Mouse (Mus musculus): ENCODE measurements around the gene Igf2bp3. TPM values are rescaled to one million over a fixed set of nuclear protein-coding genes. Genes with fewer than 3 reads are reported as not detected.

Igf2bp3 gene
- total RNA-seq, 1 experiment from 2014 or later: 1.2 TPM

DNA sequence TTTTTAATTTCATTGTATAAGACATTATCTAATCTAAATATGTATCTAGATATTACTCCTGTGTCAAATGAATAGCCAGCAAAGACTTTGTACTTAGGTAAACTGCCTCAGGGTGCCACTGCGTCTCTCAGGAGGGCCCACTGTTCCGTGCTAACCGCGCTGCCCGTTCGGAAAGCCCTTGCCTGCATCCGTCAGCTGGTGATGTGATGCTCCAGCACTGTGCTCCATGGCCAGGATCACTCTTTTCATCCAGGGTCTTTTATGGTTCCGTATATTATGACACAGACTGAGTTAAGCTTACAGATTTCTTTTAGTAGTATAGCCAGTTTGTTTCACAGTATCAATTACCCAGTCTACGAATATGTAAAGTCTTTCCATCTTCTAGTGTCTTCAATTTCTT, 82.9 kb downstream of the Igf2bp3 start:
- DNase-seq: no peak

DNA sequence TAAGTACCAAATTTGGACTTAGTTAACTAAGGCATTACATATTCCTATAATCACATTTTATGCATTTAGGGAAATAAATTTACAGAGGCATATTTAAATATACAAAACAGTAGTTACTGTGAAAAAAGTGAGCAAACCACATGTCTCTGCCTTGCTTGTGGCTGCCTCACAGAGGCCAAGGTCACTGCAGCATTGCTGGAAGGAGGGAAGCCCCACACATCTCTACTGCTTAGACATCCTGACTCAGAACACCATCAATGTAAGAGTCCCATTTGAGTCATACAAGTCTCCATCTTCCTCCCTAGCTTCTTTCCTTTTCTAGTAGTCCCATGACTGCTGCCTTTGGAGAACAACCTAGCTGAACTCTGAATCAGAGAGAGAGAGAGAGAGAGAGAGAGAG, 84.4 kb downstream of the Igf2bp3 start:
- peak; percentile 14 for DNase-seq

DNA sequence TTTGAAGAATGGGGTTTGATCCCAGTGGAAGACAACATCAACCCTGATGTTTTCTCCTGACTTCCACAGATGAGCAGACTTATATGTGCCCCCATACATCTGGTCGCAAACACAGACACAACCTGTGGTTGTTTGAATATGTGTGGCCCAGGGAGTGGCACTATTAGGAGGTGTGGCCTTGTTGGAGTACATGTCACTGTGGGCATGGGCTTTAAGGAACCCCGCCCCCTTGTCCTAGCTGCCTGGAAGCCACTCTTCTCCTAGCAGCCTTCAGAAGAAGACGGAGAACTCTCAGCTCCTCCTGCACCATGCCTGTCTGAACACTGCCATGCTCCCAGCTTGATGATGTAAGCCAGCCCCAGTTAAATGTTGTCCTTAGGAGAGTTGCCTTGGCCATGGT, 94.4 kb downstream of the Igf2bp3 start:
- DNase-seq: no peak

DNA sequence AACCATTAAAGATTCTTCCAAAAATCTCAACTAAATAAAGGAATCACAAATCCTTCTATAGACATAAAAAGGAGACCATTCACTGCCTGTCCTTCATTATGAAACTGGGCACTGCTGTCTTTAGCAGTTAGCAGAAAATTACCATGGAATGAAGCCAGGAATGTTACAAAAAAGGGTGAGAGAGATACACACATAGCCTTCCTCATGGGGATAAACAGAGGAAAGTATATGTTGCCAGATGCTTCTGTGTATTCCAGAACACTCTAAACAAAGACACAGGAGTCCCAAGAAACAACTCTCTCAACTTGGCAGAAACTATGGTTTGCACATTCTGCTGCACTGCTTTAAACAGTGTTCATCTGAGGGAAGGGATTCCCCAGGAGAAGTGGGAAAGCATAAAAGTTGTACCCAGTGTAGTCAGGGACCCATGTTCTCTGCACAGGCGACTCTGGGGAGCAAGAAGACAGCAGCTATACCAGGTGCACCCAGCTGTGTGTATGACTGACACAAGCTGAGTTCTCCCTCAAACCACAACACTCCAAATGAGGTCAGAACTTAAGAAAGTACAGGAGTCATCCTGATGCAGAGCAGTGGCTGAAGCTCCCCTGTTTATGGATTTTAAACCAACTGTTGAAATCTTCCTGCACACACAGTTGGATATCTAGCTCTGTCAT, 95.2 kb downstream of the Igf2bp3 start:
- no peak for DNase-seq

DNA sequence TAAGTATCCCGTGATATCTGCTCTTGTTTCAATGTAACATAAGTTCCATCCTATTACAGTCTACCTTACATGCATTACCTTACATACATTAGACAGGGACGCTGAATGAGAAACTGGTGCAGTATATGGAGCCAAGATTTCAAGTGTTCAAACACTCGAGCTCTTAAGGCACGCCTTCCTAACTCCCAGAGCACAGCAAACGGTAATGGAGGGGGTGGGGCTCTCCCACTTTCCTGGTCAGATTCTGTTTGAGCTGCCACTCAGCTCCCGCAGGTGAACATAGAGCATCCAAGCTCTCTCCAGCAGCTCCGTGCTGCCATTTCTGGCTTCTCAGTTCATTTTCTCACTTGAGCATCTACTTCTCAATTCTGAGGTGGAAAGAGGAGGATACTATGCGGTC, 96.3 kb downstream of the Igf2bp3 start:
- DNase-seq: no peak

DNA sequence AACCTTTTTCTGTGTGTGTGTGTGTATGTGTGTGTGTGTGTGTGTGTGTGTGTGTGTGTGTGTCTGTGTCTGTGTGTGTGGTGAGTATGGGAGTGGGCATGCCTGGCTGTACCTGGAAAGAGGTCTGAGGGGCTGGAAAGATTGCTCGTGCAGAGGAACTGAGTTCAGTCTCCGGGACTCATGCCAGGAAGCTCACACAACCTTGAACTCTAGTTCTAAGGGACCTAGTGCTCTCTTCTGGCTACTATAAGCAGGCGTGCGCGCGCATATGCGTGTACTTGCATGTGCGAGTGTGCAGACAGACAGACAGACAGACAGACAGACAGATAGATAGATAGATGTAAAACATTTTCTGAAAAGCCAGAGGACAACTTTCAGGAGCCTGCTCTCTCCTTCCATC, 98.5 kb downstream of the Igf2bp3 start:
- peak; percentile 39 for DNase-seq

DNA sequence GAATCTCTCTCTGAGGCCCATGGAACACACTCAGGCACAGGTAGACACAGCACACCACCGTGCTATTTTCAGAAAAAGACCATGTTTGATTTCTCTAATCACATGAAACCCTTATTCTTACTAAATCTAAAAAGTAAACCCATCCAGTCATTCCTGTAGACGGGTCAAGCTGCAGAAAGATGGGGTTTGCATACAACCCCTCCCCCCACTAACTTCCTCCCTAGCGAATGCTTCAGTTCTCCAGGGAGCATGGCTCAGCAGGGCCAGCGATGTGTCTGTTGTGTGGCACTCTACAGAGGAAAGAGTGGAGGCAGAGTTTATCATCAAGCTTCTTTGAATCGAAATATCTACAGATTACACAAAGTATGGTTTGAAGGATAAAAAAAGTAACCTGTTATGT, 99.2 kb downstream of the Igf2bp3 start:
- DNase-seq: no peak

DNA sequence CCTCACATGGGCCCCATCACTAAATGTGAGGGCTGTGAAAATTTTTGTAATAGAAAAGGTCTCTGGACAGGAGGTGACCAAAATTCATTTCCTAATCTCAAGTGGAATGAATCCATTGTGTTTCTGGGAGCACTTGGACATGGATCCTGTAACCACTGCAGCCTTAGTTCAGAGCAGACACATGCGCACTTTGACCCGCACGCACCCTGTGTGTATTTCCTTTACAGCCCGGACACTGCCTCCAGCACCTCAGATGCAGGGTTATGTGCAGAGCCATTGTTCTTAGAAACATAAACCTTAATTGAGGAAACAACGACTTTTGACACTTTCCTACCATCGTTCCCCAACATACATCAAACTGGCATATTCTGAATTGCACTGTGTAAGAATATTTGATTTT, 100.3 kb downstream of the Igf2bp3 start:
- no peak for DNase-seq

DNA sequence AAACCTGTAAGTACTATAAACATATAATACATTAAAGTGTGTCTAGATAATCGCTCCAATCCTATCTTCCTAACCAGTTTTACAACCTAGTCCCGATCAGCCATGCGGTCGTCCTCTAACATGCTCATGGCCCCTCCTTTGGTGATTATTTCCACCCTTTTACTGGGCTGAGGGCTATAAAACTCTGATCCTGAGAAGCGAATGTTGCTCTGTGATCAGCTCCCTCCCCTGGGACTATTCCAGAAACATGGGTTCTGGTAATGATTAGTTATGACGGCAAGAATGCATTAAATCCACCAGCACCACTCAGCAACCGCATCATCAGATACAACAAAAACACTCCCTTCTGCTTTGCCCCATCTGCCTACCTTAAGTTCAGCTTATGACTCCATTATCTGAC, 100.9 kb downstream of the Igf2bp3 start:
- no peak for DNase-seq

DNA sequence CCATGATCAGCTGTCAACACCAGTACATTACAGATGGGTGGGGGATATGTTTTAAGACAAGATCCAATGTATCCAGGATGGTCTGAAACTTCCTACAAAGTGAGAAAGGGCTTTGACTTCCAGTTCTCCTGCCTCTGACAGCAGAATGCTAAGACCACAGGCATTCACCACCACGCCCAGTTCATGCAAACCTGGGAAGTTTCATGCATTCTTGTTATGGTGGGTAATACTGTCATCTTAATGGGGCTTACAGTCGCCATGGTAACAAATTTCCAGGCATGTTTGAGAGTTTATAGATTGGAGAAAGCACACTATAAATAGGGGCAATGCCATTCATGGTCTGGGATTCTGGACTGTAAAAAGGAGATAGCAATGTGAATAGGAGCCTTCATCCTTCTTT, 105.6 kb downstream of the Igf2bp3 start:
- no peak for DNase-seq

DNA sequence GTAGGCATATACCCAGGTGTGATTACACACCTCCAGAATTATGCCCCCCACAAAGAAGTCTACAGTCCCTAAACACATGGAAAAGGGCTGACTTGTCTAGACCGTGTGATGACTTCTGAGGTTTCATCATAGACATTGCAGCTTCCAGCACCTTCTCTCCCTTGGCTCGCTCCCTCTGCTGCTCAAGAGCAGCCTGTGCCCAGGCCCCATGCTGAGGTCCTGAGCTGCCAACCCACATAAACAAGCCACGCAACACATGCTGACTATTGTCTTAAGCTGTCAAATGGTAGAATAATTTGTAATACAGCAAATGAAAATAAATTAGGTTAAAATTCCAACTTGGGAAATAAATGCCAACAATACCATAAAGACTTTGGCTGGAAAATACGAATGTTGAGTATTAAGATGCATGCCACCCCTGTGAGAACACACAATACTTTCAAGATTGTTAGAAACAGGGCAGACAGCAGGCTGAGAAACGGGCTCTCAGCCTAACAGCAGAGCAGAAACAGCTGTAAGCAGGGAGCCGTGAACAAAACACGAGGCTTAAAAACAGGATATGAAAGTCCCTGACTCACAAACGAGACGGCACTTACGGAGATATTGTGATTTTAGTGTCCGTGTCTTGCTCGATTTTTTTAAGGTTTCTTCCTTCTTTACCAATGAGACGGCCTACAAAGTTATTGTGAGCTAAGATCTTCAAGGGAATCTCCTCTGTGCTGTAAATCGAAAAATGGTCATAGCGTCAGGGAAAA, 107.8 kb downstream of the Igf2bp3 start:
- no peak for DNase-seq

DNA sequence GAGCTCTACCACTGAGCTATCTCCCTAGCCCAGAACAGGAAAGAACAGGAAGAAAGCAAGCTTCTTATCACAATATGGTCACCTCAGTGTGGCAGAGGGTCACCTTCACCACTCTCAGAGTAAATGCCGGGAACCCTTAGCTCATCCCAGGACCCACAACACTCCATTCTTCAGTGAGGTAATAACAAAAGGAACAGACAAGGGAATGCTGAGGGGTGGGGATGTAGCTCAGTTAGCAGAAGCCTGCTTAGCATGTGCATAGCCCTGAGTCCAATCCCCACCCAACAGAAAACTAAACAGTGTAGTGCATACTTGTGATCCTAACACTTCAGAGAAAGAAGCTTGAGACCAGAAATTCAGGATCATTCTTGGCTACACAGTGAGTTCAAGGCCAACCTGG, 115.7 kb downstream of the Igf2bp3 start:
- no peak for DNase-seq

DNA sequence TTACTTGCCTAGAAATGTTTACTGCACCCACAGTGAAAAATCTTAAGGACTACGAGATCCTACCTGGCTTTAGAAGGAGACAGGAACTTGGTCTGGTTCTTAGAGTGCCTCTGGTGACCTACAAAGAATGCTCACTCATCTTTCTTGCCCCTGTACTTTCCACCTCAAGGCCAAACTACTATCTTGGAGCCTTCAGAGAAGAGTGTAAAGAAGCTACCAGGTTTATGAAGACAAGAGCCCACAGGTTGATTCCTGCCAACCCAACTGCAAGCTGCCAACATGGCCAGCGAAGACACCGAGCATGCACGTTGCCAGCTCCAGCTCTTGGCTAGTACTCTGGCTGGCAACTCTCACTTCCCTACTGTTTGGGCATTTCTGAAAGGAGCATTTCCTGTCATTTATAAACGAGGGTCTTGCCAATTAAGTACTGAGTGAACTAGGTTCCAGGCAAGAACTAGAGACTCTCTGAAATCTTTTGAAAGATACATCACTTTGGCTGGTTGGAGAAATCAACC, 117.1 kb downstream of the Igf2bp3 start:
- DNase-seq: peak; percentile 9

DNA sequence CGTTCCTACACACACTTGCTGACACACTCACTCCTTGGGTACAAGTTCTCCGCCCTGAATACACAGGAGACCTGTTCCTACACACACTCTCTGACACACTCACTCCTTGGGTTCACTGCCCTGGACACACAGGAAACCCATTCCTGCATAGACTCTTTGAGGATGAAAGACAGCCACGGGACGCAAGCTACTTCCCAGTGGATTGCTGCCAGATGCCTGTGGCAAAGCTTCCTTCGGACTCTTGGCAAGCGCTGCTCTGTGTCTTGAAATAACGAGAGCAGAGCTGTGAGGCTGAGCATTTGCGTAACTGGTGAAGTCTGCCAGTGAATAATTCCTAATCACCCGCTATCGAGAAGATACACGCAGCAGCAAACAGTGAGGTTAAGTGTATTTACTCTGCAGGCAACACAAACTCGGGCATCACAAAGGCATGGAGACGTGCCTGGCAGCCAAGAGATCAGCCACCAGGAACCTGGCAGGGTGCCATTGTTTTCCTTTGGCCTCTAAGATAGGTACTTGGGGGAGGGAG, 117.8 kb downstream of the Igf2bp3 start:
- DNase-seq: peak; percentile 73

DNA sequence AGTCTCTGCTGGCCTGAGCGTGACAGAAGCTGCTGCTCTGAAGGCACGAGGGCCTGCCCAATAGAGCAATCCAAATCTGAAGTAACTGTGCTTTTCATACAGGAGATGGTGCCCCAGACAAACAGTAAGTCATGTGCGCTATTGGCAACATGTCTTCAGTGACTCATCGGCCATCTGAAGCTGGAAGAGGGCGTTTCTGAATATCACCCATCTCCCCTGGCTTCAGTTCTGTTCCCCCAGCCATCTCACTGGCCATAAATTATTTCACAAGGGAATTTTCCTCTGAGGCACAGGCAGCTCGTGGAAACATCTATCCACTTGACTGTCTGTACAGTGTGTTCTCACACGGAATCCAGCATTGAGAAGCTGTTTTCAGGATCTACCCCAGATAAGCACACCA, 118.3 kb downstream of the Igf2bp3 start:
- peak; percentile 51 for DNase-seq

DNA sequence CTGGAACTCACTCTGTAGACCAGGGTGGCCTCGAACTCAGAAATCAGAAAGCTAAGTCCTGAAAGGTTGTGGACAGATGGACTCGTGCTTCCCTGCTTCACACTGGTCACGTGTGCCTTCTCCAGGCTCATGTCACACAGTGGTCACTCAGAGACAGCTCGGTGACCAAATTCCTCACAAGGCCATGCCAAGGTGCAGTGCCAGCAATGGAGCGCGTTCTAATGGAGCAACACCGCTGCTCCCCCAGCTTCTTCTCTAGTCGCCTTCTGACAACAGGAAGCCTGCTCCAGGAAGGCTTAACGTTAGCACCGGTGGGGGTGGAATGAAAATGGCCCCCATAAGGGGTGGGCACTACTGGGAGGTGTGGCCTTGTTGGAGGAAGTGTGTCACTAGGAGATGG, 119.8 kb downstream of the Igf2bp3 start:
- DNase-seq: peak; percentile 29

DNA sequence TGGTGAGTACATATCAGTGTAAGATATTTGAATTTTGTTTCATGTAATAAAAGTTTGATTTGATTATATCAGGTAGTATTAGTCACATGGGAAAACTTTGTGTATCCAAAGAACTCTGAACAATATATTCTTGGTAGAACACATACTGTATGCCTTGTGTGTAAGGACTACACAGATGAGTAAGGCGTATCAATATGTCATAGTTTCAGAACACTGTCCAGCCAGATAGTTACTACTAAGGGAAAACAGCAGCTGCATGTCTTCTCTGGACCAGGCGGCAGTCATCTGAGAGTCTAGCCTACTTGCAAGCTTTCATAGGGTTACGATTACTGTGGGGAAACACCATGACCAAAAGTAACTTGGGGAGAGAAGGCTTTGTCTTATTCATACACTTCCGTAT, 131.7 kb downstream of the Igf2bp3 start:
- DNase-seq: no peak

DNA sequence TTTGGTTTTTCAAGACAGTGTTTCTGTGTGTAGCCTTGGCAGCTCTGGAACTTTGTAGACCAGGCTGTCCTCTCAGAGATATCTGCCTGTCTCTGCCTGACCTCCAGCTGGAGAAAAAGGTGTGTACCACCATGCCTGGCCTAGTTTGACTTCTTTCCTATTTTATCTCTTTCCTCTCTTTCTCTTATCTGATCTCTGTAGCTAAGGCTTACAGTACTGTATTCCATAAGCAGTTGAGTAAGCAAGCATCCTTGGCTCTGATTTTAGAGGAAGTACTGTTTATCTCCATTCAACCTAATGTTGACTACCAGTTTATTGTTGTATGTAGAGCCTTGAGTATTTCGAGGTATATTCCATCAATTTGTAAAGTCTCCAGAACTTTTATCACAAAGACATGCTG, 135.4 kb downstream of the Igf2bp3 start:
- DNase-seq: no peak

DNA sequence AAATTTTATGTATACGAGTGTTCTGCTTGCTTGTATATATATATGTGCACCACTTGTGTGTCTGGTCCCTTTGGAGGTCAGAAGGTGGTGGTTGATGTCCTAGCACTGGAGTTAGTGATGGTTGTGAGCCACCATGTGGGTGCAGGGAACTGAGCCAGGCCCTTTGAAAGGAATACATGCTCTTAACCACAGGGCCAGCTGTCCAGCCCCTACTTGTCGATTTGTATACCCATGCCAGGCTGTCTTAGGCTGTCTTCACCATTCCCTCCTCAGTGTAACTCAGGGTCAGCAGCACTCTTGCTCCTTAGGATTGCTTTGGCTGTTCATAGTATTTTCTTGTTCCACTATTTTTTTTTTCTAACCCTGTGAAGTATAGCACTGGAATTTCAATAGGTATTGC, 136.9 kb downstream of the Igf2bp3 start:
- no peak for DNase-seq

DNA sequence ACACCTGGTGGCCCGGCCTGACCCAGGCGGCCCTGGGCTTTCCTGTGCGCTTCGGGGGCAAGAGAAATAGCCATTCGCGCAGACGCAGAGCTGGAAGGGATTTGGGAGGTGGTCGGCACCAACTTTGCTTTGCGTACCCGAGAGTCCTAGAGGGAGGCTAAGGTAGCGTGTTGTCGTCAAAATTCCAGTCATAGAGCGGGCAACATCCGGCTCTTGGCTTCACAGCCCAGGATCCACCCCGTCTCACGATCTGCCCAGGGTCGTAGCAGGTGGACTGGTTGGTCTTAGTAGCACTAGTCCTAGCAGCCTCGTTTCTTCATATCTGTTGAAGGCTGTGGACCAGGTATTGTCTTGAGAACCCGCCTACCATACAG, 140.7 kb downstream of the Igf2bp3 start:
- DNase-seq: no peak

DNA sequence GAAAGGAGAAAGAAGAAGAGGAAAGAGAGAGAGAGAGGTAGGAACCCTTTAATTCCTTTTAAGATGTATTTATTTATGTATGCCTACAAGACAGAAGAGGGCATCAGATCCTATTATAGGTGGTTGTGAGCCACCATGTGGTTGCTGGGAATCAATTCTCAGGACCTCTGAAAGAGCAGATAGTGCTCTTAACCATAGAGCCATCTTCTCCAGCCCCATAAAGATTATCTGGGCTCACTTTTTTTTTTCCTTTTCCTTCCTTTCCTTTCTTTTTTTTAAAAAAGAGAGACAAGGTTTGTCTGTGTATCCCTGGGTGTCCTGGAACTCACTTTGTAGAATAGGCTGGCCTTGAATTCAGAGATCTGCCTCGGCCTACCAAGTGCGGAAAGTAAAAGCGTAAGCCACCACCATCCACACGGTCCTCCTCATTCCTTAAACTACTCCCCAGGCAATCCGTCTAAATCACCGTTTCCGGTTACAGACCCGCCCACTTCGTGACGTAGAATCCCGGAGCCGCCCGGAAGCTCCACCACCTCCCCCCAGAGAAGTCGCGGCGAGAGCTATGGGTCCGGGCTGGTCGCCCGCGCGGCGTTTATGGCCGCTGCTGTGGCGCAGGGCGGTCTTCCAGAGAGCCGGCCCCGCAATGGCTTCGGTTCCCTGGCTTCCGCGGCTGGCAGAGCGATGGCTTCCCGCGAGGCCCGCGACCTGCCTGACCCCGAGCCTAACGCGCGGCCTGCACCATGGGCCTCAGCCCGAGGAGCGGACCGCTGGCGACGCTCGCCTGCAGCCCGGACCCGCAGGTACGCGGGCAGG, 141.2 kb downstream of the Igf2bp3 start, which contains the start of gene Malsu1:
Gene Malsu1 (plus strand): TSS at position 492 of the 813 bp plus-strand sequence.
- DNase-seq: peak; percentile 94

DNA sequence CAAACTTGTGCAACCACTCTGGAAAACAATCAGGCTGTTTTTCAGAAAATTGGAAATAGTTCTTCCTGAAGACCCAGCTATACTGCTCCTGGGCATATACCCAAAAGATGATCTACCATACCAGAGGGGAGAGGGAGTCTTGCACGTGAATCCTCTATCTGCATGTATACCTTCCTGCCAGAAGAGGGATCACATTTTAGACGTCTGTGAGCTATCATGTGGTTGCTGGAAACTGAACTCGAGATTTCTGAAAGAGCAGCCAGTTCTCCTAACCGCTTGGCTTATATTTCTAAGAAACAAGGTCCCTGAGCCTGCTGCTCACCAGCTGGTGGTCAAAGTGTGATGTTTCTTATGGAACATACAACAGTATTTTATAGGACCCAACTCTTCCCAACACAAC, 146.4 kb downstream of the Igf2bp3 start:
- no peak for DNase-seq

Measured in adrenal gland, postnatal 25 days (tissue).